Mouse (Mus musculus) embryonic facial prominence, embryonic 10.5 days (tissue): ENCODE data around the gene Vmn2r12. TPM values are rescaled to one million over a fixed set of nuclear protein-coding genes. Genes with fewer than 3 reads are reported as not detected.
"Not testable (repeated sequence)": the region's sequence is repeated elsewhere in the genome, so short reads cannot be mapped to it uniquely, and the experiment has no call there.

Experiments used
- DNase-seq: peaks from one replicate; pipeline ENCODE4 v3.0.0-alpha.2; 2017; ENCODE audit warnings: low spot score
- H3K27ac ChIP-seq: fragments of 300-500 bp; sonication (generic); replicated peaks from 2 replicates; pipeline ENCODE4 v1.5.1; 2016; ENCODE audit warnings: mild to moderate bottlenecking
- H3K27me3 ChIP-seq: fragments of 300-500 bp; sonication (generic); replicated peaks from 2 replicates; pipeline ENCODE4 v1.6.1; 2016; ENCODE audit warnings: low read depth, mild to moderate bottlenecking; ENCODE audit not compliant: poor library complexity, severe bottlenecking
- H3K36me3 ChIP-seq: fragments of 300-500 bp; sonication (generic); replicated peaks from 2 replicates; pipeline ENCODE4 v1.6.1; 2016; ENCODE audit warnings: mild to moderate bottlenecking, moderate library complexity
- H3K4me1 ChIP-seq: fragments of 300-500 bp; sonication (generic); 2 replicates; pipeline ENCODE4 v1.6.1; 2016
- H3K4me3 ChIP-seq: fragments of 300-500 bp; sonication (generic); 2 replicates; pipeline ENCODE4 v1.5.1; 2016; ENCODE audit warnings: mild to moderate bottlenecking, moderate library complexity
- H3K9me3 ChIP-seq: fragments of 300-500 bp; sonication (generic); 2 replicates; pipeline ENCODE4 v1.6.1; 2016; ENCODE audit warnings: mild to moderate bottlenecking
- WGBS: fragments of 180-500 bp; shearing (Covaris S2); methylation state at CpG from one replicate; pipeline ENCODE4 v1.1.7; 2016; 5-methylcytosine and 5-hydroxymethylcytosine counted together
- polyA plus RNA-seq: library from polyadenylated mRNA; unstranded; fragments of >200 nt; fragmentation: Nextera tagmentation; extraction: Ambion mirVana; gene quantifications from 2 replicates; pipeline ENCODE4 v1.2.1, GENCODE M21; 2016

Gene Vmn2r12
- not detected in 2 replicates for polyA plus RNA-seq

DNA sequence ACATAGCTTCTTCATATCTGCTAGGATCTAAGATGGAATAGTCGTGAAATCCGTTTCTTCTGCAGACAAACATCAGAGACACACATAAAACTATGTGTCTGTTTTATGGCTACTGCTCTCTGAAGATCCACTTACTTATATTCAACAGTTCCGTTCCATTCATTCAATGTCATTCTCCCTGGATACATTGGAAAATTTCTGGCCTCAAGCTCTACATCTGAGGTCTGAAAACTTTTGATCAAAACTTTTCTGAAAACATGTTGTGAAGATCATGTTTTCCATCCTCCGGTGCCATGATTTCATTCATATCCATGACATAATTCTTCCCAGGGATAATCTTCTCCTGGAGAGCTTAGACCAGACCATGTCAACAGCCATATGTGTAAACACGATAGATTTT lies at the start of gene Vmn2r12:
TSS of gene Vmn2r12 (minus strand) at position 101 of the 400 bp plus-strand sequence.
- H3K4me1 ChIP-seq, DNase-seq, H3K27ac ChIP-seq, H3K4me3 ChIP-seq, H3K27me3 ChIP-seq, H3K36me3 ChIP-seq: not testable (repeated sequence)
- H3K9me3 ChIP-seq, result peaks cover 12% of the 10 kb centered on the region
- WGBS, result 87% methylated on average over 5 of the region's 5 CpGs

DNA sequence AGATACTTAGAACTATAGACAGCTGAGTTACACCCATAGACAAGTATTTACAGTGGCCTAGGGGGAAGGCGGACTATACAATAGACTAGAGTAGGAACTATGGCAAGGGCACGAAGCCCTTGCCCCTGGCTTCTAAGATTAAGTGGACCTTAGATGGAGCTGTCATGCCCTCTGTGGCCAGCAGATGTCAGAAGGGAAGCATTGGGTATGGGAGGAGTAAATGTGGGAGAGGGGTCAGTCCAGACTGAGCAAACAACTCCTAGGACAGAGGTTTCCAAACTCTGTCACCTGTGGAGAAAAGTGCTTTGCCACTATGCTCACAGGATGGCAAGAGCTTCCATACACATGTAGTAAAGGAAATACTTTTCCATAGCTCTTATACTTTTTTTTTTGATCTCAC lies 41.8 kb upstream of the Vmn2r12 start:
- WGBS, result 75% methylated on average over 2 of the region's 2 CpGs
- Histone ChIP-seq H3K4me3 (no peak overlapping the region), H3K27me3 (no peaks in the 10 kb centered on the region), H3K27ac (no peak overlapping the region), H3K36me3 (no peaks in the 10 kb centered on the region), H3K4me1 (no peaks in the 10 kb centered on the region), H3K9me3 (peaks cover 39% of the 10 kb centered on the region)
- no peak for DNase-seq

- H3K36me3 ChIP-seq, result no peaks in the 10 kb centered on the region
- H3K9me3 ChIP-seq, result peaks cover 47% of the 10 kb centered on the region
- H3K4me3 ChIP-seq, result no peak overlapping the region
- H3K4me1 ChIP-seq, result no peaks in the 10 kb centered on the region
- H3K27ac ChIP-seq, result no peak overlapping the region
- 84% methylated on average over 2 of the region's 2 CpGs for WGBS
- DNase-seq, result no peak
- H3K27me3 ChIP-seq, result no peaks in the 10 kb centered on the region
These were observed 39.0 kb upstream of the Vmn2r12 start for GRCm38 (mm10) chr5:109136731-109137130.

DNA sequence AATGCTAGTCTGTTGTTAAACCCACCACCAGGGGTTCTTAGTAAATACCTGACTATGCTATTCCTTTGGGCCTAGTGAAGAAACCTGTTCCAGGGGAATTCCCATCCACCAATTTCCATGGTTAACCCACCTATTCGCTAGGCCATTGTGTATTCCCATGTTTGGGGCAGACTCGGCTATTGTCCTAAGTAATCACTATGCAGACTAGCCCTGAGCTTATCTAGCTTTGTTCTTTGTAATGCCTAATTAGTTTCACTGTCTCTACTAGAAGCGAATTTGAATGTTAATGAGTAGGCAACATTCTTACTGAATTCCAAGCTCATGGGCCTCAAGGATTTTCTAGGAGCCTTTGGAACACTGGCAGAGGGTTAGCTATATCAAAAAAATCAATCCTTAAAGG lies 1.3 kb downstream of the Vmn2r12 start:
- H3K4me1 ChIP-seq, H3K27me3 ChIP-seq: not testable (repeated sequence)
- WGBS, result 77% methylated on average over 3 of the region's 3 CpGs

GRCm38 (mm10) chr5:109072016-109072415 lies 25.7 kb downstream of the Vmn2r12 start:
- not testable (repeated sequence) for H3K36me3 ChIP-seq, H3K4me3 ChIP-seq, H3K27me3 ChIP-seq, DNase-seq, H3K4me1 ChIP-seq, H3K27ac ChIP-seq
- 43% methylated on average over 4 of the region's 4 CpGs for WGBS
- peaks cover 13% of the 10 kb centered on the region; the same call in 1 of the 2 replicates for H3K9me3 ChIP-seq

More for the DNA sequence above, 1.3 kb downstream of the Vmn2r12 start:
- H3K4me3 ChIP-seq, H3K9me3 ChIP-seq, H3K36me3 ChIP-seq, H3K27ac ChIP-seq, DNase-seq: not testable (repeated sequence)

DNA sequence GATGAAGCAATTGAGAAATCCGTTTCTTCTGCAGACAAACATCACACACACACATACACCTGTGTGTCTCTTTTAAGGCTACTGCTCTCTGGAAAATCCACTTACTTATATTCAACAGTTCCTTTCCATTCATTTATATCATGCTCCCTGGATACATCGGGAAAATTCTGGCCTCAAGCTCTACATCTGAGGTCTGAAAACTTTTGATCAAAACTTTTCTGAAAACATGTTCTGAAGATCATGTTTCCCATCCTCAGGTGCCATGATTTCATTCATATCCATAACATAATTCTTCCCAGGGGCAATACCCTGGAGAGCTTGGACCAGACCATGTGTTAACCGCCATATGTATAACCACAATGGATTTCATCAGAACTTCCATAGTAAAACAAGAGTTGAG lies 38.3 kb downstream of the Vmn2r12 start, which contains the start of gene Vmn2r11:
TSS of gene Vmn2r11 (minus strand) at position 101 of the 400 bp plus-strand sequence.
- H3K4me3 ChIP-seq, DNase-seq, H3K4me1 ChIP-seq, H3K27me3 ChIP-seq, H3K27ac ChIP-seq, H3K36me3 ChIP-seq: not testable (repeated sequence)
- WGBS, result 88% methylated on average over 3 of the region's 3 CpGs
- peaks cover 30% of the 10 kb centered on the region; the same call in 1 of the 2 replicates for H3K9me3 ChIP-seq

DNA sequence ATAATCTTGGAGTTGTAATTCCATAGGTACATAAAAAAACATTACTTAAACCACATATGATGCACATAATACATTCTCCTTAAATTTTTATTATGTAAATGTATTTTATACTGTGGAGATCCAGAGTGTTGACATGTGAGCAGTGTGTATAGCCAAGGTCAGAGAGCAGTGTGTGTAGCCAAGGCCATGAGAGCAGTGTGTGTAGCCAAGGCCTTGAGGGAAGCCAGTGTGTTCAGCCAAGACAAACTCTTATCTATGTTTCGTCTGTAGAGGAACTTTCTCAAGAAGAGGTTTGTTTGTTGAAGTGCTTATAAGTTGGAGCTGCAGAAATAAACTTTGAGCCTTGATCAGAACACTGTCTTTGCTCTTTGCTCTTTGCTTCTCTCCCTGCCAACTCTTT lies 42.5 kb downstream of the Vmn2r12 start:
- no peak for DNase-seq
- no peak overlapping the region for H3K4me3 ChIP-seq
- no peak overlapping the region for H3K27ac ChIP-seq
- no peaks in the 10 kb centered on the region for H3K4me1 ChIP-seq
- H3K27me3 ChIP-seq, result no peaks in the 10 kb centered on the region
- peaks cover 19% of the 10 kb centered on the region; the same call in 1 of the 2 replicates for H3K9me3 ChIP-seq
- WGBS, result 80% methylated on average over 1 of the region's 1 CpGs
- H3K36me3 ChIP-seq, result no peaks in the 10 kb centered on the region

Other genes with a start within 250 kb of the Vmn2r12 start
- gene Vmn2r9, start 245.3 kb downstream of the Vmn2r12 start, polyA plus RNA-seq, result not detected in 2 replicates
- gene Vmn2r10, start 91.4 kb downstream of the Vmn2r12 start, polyA plus RNA-seq, result not detected in 2 replicates
- not detected in 2 replicates for gene Vmn2r11, start 38.4 kb downstream of the Vmn2r12 start, polyA plus RNA-seq
- gene Vmn2r13, start 94.2 kb upstream of the Vmn2r12 start, polyA plus RNA-seq, result not detected in 2 replicates
- not detected in 2 replicates for gene Vmn2r14, start 126.8 kb upstream of the Vmn2r12 start, polyA plus RNA-seq
- gene Vmn2r15, start 199.7 kb upstream of the Vmn2r12 start, polyA plus RNA-seq, result not detected in 2 replicates
- not detected in 2 replicates for gene Vmn2r16, start 232.2 kb upstream of the Vmn2r12 start, polyA plus RNA-seq